Mouse (Mus musculus) heart, postnatal 0 days (tissue): ENCODE results near the gene AC124108.1. TPM values are rescaled to one million over a fixed set of nuclear protein-coding genes. Genes with fewer than 3 reads are reported as not detected.

Experiments
- ATAC-seq: fragments of 200-750 bp; cut with Nextera tagmentation; 2 replicates; pipeline ENCODE4 v1.8.0; 2017; ENCODE audit warnings: low read depth, moderate number of reproducible peaks, moderate library complexity; ENCODE audit not compliant: insufficient read depth
- DNase-seq: peaks from one replicate; pipeline ENCODE4 v3.0.0-alpha.2; 2016; ENCODE audit warnings: low spot score
- H3K27ac ChIP-seq: fragments of 300-500 bp; sonication (generic); 2 replicates; pipeline ENCODE4 v1.5.1; 2014; ENCODE audit warnings: low read depth, mild to moderate bottlenecking
- H3K27me3 ChIP-seq: fragments of 300-500 bp; sonication (generic); 2 replicates; pipeline ENCODE4 v1.6.1; 2014; ENCODE audit warnings: low read length, mixed read lengths; ENCODE audit not compliant: control insufficient read depth, insufficient read depth
- H3K36me3 ChIP-seq: fragments of 300-500 bp; sonication (generic); replicated peaks from 2 replicates; pipeline ENCODE4 v1.6.1; 2014; ENCODE audit warnings: low read length, mixed read lengths; ENCODE audit not compliant: control insufficient read depth, insufficient read depth
- H3K4me1 ChIP-seq: fragments of 300-500 bp; sonication (generic); 2 replicates; pipeline ENCODE4 v1.6.1; 2014; ENCODE audit warnings: antibody characterized with exemption; ENCODE audit not compliant: control insufficient read depth, insufficient read depth
- H3K4me2 ChIP-seq: fragments of 300-500 bp; sonication (generic); 2 replicates; pipeline ENCODE4 v1.6.1; 2014; ENCODE audit warnings: low read depth, mild to moderate bottlenecking, low read length, moderate library complexity
- H3K4me3 ChIP-seq: fragments of 300-500 bp; sonication (generic); 2 replicates; pipeline ENCODE4 v1.5.1; 2014; ENCODE audit warnings: low read depth, low read length
- H3K9ac ChIP-seq: fragments of 300-500 bp; sonication (generic); replicated peaks from 2 replicates; pipeline ENCODE4 v1.6.1; 2014; ENCODE audit warnings: low read depth, low read length, mixed read lengths
- H3K9me3 ChIP-seq: fragments of 300-500 bp; sonication (generic); replicated peaks from 2 replicates; pipeline ENCODE4 v1.6.1; 2016; ENCODE audit warnings: low read length; ENCODE audit not compliant: control insufficient read depth
- CTCF ChIP-seq: IDR thresholded peaks from 2 replicates; pipeline ENCODE4 v1.5.1; 2016; ENCODE audit warnings: antibody characterized with exemption, control low read depth, low read depth
- EP300 ChIP-seq: IDR thresholded peaks from 2 replicates; pipeline ENCODE4 v1.6.1; 2016; ENCODE audit warnings: antibody characterized with exemption, low read depth
- WGBS: fragments of 180-500 bp; shearing (Covaris S2); extraction: QIAGEN DNeasy Blood & Tissue Kit; methylation state at CpG from one replicate; pipeline ENCODE4 v1.1.7; 2014; 5-methylcytosine and 5-hydroxymethylcytosine counted together
- polyA plus RNA-seq: library from polyadenylated mRNA; unstranded; fragments of >200 nt; fragmentation: Nextera tagmentation; extraction: Ambion mirVana; gene quantifications from 2 replicates; pipeline ENCODE4 v1.2.1, GENCODE M21; 2015
- total RNA-seq: library from RNA; depleted of rRNA; stranded (reverse); fragments of >200 nt; gene quantifications from 2 replicates; pipeline ENCODE4 v1.2.3, GENCODE M21; 2014; ENCODE audit warnings: low replicate concordance

AC124108.1 gene
- total and polyA plus RNA-seq, 2 experiments from 2014 or later: not detected

- DNase-seq (no peak), ATAC-seq (no peak)
- no peaks in the 10 kb centered on the region for H3K9me3 ChIP-seq
- no peak overlapping the region for H3K9ac ChIP-seq
- no peaks in the 10 kb centered on the region for H3K27me3 ChIP-seq
- H3K4me3 ChIP-seq: no peak overlapping the region
- no peaks in the 10 kb centered on the region for H3K36me3 ChIP-seq
- TF ChIP-seq CTCF (no peak), EP300 (no peak)
- WGBS: 87% methylated on average over 3 of the region's 3 CpGs
- no peak overlapping the region for H3K27ac ChIP-seq
- no peak overlapping the region for H3K4me2 ChIP-seq
- no peaks in the 10 kb centered on the region for H3K4me1 ChIP-seq
Observed at GRCm38 (mm10) chr1:132144837-132145236, 46.4 kb upstream of the AC124108.1 start.

- H3K36me3 ChIP-seq: no peaks in the 10 kb centered on the region
- H3K9me3 ChIP-seq: no peaks in the 10 kb centered on the region
- no peak for DNase-seq
- no peak overlapping the region for H3K4me2 ChIP-seq
- no peak for ATAC-seq
- H3K4me3 ChIP-seq: no peak overlapping the region
- TF ChIP-seq EP300: no peak
- no peak for TF ChIP-seq CTCF
- H3K27me3 ChIP-seq: no peaks in the 10 kb centered on the region
- H3K4me1 ChIP-seq: no peaks in the 10 kb centered on the region
- no peak overlapping the region for H3K27ac ChIP-seq
- H3K9ac ChIP-seq: no peak overlapping the region
- 76% methylated on average over 8 of the region's 8 CpGs for WGBS
Observed at GRCm38 (mm10) chr1:132145973-132146685, 45.1 kb upstream of the AC124108.1 start.

GRCm38 (mm10) chr1:132149410-132149809 is 41.8 kb upstream of the AC124108.1 start:
- ATAC-seq (no peak), DNase-seq (no peak)
- no peaks in the 10 kb centered on the region for H3K27me3 ChIP-seq
- H3K36me3 ChIP-seq: no peaks in the 10 kb centered on the region
- no peaks in the 10 kb centered on the region for H3K4me1 ChIP-seq
- H3K9me3 ChIP-seq: no peaks in the 10 kb centered on the region
- no peak overlapping the region for H3K4me3 ChIP-seq
- H3K27ac ChIP-seq: no peak overlapping the region
- no peak overlapping the region for H3K9ac ChIP-seq
- H3K4me2 ChIP-seq: no peak overlapping the region
- 78% methylated on average over 2 of the region's 2 CpGs for WGBS
- TF ChIP-seq CTCF (no peak), EP300 (no peak)

DNA sequence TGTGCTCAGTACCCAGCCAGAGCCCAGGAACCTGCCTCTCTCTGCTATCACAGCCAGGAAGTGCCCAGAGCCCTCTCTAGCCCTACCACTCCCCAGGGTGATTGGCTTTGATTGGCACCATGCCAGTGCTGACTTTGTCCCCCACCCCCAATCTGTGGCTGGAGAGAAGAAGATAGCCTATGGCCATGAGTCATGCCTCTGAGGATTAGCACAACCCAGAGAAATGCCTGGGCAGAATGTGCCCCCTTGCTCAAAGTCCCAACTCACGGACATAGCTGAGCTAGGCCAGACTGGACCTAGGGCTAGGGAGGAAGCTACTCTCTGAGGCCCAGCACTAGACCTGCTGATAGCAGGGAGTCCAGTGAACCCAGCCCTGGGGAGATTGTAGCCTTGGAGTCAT is 41.1 kb upstream of the AC124108.1 start:
- 14% methylated on average over 1 of the region's 1 CpGs for WGBS

GRCm38 (mm10) chr1:132150817-132151601 is 40.2 kb upstream of the AC124108.1 start:
- no peak for TF ChIP-seq EP300
- no peak for TF ChIP-seq CTCF
- no peaks in the 10 kb centered on the region for H3K9me3 ChIP-seq
- ATAC-seq (no peak), DNase-seq (no peak)
- H3K36me3 ChIP-seq: no peaks in the 10 kb centered on the region
- H3K4me3 ChIP-seq: no peak overlapping the region
- no peak overlapping the region for H3K9ac ChIP-seq
- H3K4me2 ChIP-seq: no peak overlapping the region
- no peaks in the 10 kb centered on the region for H3K4me1 ChIP-seq
- no peak overlapping the region for H3K27ac ChIP-seq
- H3K27me3 ChIP-seq: no peaks in the 10 kb centered on the region
- WGBS: 74% methylated on average over 15 of the region's 15 CpGs

More for the DNA sequence above, 41.1 kb upstream of the AC124108.1 start:
- Histone ChIP-seq H3K9ac (no peak overlapping the region), H3K27me3 (no peaks in the 10 kb centered on the region), H3K4me3 (no peak overlapping the region), H3K27ac (no peak overlapping the region), H3K9me3 (no peaks in the 10 kb centered on the region), H3K4me2 (no peak overlapping the region), H3K36me3 (no peaks in the 10 kb centered on the region), H3K4me1 (no peaks in the 10 kb centered on the region)
- no peak for TF ChIP-seq EP300
- TF ChIP-seq CTCF: no peak
- no peak for DNase-seq
- ATAC-seq: peak; percentile 39
